Mouse (Mus musculus) activated CD4-positive, CD25-positive, alpha-beta regulatory T cell, adult 4 months (primary cell): ENCODE measurements around the gene Sar1b. TPM values are rescaled to one million over a fixed set of nuclear protein-coding genes. Genes with fewer than 3 reads are reported as not detected.
"Not testable (repeated sequence)": the region's sequence is repeated elsewhere in the genome, so short reads cannot be mapped to it uniquely, and the experiment has no call there.

Experiments
- ATAC-seq: one replicate; pipeline ENCODE4 v1.8.0; 2017
- polyA plus RNA-seq, 2 experiments: library from polyadenylated mRNA; unstranded; fragments of 100-300 nt; shearing (Covaris generic); gene quantifications; one replicate each; pipeline ENCODE4 v1.2.1; 2017

The Sar1b gene
- polyA plus RNA-seq, result 100 to 1,000 TPM; 152 to 155 TPM

GRCm38 (mm10) chr11:51763213-51763907 lies at the start of gene Sar1b, which contains the start of gene Sec24a:
TSS of gene Sar1b (plus strand) at chr11:51763687.
TSS of gene Sec24a (minus strand) at chr11:51763634.
- ATAC-seq, result peak; percentile 82

- ATAC-seq, result no peak
Measured at GRCm38 (mm10) chr11:51721066-51721465, 42.4 kb upstream of the Sar1b start.

GRCm38 (mm10) chr11:51732883-51733282 lies 30.6 kb upstream of the Sar1b start:
- ATAC-seq, result no peak

- ATAC-seq, result not testable (repeated sequence)
Measured at GRCm38 (mm10) chr11:51734218-51734617, 29.3 kb upstream of the Sar1b start.

DNA sequence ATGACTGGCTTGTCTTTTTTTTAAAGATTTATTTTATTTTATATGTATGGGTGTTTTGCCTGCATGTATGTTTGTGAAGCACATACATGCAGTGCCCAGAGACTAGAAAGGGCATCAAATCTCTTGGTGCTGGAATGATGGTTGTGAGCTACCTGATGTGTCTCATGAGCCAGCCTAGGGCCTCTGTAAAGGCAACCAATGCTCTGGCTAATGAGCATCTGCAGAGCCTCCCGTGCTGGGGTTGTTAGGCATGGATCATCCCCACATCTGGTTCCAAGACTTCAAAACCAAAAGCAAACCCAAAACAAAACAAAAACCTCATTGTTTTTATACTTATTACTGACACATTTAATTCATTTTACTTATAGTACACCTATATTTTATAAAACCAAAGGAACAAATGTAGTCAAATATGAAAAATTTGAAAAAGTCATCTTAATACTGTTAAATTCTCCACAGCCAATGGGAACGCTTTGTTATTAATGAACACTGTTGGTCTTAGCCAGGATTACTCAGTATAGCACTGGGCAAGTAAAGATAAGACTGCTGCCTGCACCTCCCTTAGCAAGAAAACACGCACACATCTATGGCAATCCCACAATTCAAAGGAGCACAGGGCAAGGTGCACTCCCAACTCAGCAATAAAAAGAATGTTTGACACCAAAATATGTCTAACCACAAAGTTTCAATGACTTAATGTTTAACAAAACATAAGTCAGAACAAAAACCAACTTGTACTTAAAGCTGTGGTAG lies 24.7 kb upstream of the Sar1b start:
- ATAC-seq, result no peak

DNA sequence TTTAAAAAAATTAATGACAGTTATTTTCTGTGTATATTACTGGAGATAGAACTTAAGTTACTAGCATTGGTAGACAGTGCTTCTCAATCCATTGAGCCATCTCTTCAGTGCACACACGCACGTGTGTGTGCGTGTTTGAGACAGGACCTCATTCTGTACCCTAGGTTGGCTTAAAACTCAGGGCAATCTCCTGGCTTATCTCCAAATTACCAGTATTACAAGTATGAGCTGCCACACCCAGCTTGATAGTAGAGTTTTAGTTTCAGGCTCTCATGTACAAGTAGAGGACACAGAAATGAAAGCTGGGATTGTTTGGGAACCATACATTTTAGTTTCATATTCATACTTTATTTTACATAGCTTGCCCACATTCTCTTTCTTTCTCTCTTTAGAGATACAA lies 22.8 kb upstream of the Sar1b start:
- no peak for ATAC-seq

DNA sequence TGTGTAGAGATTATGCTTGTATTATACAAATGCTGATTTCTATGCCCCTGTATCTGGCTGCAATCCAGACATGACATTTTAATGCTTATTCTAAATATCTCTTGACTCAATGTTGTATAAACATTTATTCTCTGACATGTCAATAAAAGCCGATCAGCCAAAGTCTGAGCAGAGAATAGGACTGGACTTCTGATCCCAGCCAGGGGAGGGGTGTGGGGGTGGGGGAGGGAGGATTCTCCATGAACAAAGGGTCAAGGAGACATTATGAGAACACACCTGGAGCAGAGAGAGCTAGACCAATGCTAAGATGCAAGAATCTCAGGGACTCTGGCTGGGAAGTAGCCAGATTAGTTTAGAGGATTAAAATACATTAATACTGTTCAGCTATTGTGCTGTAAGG lies 17.4 kb upstream of the Sar1b start:
- no peak for ATAC-seq

- ATAC-seq, result not testable (repeated sequence)
Measured at GRCm38 (mm10) chr11:51751623-51752225, 11.8 kb upstream of the Sar1b start.

GRCm38 (mm10) chr11:51755621-51756311 lies 7.7 kb upstream of the Sar1b start:
- ATAC-seq, result peak; percentile 21

GRCm38 (mm10) chr11:51756352-51756771 lies 7.1 kb upstream of the Sar1b start:
- peak; percentile 70 for ATAC-seq

- ATAC-seq, result no peak
Measured at GRCm38 (mm10) chr11:51757023-51757422, 6.5 kb upstream of the Sar1b start.

DNA sequence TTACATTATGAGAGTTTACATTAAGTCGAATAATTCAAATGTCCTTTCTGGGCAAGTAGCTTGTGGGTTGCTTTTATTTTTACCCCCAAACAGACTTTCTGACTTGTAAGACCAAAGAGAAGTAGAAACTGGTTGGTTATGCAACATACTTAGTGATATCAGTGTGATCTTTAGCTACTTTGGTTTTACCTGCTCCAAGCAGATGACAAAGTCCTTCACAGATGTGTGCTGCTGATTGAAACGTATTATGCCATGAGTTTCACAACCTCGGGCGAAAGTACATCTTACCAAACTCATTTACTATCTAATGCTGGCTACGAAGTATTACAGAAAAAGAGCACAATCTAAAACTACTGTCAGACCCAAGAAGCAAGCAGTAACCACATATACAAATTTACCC lies 5.9 kb upstream of the Sar1b start:
- no peak for ATAC-seq

DNA sequence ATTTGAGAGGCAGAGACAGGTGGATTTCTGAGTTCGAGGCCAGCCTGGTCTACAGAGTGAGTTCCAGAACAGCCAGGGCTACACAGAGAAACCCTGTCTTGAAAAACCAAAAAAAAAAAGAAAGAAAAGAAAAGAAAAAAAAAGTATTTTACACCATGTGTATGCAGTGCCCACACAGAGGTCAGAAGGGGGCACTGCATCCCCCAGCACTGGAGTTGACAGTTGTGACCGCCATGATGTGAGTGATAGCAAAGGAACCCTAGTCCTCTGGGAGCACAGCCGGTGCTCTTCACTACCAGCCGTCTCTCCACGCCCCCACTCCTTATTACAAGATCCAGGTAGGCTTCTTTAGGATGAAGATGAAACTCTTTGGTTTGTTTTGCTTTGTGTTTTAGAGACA lies 5.3 kb upstream of the Sar1b start:
- ATAC-seq, result not testable (repeated sequence)

DNA sequence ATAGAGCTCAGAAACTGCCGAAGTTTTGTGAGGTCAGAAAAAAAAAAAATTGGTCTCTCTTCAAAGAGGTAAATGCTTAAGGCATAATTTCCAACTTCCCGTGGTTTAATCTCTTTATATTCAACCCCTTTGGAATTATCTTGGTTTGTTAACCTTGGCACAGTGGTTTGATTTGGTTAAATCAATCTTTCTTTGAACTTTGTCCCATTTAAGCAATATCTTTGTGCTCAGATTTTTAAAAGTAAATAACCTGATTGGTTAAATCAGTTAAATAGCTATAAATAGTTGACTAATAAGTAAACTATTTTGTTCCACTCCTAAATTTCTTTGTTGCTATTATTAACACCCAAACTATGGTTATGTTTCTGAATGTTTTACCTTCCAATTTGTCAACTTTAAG lies 4.2 kb upstream of the Sar1b start:
- ATAC-seq, result no peak

DNA sequence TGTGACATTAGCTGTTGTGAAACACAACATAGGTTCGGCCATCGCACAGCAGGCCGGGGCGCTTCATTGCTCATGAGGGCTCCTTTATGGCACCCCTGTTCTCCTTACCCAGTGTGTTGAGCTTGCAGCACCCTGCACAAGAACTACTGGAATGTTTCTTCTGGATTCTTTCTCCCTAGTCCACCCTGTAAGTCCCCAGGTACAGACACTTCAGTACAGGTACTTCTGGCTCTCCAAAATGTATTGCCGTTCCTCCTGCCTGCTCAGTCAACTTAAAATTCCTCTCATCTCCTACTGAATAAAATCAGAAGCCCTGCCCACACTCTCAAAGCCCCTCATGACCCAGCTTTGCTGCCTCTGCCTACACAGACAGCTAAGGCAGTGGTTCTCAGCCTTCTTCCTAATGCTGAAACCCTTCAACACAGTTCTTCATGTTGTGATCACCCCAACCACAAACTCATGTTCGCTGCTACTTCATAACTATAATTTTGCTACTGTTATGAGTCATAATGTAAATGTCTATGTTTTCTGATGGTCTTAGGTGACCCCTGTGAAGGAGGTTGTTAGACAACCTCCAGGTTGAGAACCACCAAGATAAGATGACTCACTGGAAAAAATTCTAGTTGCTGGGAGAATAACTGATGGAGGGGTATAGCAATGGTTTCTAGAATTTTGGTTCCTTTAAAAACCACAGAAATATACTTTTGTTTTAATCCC lies 3.4 kb upstream of the Sar1b start:
- ATAC-seq, result peak; percentile 15

GRCm38 (mm10) chr11:51761241-51761640 lies 2.2 kb upstream of the Sar1b start:
- ATAC-seq, result no peak

DNA sequence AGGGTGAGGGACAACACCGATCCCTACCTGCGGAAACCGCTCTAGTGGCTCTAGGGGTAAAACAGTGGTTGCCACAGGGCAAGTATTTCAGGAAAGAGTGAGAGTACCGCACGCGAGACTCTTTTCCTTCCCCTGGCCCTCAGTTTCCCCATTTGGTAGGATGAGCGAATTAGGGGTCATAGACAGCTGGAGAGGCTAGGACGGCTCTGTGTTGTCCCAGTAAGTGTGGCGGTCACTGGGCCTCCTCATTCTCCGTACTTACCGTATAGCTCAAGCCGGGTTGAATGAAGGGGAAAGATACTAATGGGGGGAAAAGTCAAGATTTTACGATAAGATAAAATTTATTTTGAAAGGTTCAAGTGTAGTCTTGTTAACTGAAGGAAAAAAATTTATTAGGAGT lies 468 bp downstream of the Sar1b start:
- no peak for ATAC-seq

GRCm38 (mm10) chr11:51764816-51765215 lies 1.3 kb downstream of the Sar1b start:
- no peak for ATAC-seq

GRCm38 (mm10) chr11:51767579-51768220 lies 4.2 kb downstream of the Sar1b start:
- no peak for ATAC-seq

DNA sequence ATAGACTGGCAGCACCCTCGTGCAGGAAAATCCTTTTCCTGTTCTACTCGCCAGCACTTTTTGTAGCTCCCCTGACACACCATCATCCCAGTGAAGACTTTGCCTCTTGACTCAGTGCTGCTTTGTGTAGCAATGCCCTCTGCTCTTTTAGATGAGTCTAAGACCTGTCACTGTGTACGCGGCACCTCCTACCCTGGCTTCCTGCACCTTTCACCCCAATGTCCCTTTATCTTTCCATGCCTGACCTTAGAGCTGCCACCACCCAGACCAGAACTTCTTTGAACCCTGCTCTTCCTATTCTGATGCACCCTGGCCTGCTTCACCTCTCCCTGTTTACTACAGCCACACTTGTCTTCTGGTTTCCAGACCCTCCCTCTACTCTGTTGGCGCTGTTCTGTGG lies 4.8 kb downstream of the Sar1b start:
- ATAC-seq, result no peak

DNA sequence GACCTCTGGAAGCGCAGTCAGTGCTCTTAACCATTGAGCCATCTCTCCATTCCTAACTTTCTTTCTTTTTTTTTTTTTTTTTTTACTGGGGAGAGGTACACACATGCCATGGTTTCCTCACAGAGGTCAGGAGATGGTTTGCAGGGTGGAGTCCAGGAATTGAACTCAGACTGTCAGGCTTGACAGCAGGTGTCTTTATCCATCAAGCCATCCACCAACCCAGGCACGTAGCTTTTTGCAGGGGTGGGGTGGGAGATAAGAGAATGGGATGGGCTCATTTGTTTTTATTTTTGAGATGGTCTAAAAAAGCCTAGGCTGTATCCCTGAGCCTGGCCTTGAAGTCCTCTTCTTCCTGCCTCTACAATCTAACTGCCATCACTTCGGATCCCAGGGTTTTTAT lies 12.0 kb downstream of the Sar1b start:
- ATAC-seq, result no peak

DNA sequence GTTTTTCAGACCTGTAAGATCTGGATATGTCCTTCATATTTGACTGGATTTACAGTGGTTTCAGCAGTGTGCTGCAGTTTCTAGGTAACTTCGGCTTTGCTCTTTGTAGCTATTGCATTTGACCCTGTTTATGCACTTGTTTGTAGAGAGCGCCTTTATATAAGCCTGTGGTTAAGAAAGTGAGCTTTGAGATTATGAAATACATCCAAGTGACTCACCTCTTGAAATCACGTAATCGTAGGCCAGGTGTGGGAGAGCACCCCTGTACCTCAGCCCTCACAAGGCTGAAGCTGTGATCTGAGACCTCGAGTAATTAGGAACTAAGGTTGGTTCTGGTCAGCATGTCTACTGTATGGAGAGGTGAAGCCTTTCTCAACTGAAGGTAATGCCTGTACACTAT lies 14.0 kb downstream of the Sar1b start:
- no peak for ATAC-seq
